Mouse (Mus musculus): Measurements from ENCODE around the gene Hist1h2an. TPM values are rescaled to one million over a fixed set of nuclear protein-coding genes. Genes with fewer than 3 reads are reported as not detected.

The Hist1h2an gene
- polyA plus RNA-seq (2017; shearing (Covaris generic)) = not detected

DNA sequence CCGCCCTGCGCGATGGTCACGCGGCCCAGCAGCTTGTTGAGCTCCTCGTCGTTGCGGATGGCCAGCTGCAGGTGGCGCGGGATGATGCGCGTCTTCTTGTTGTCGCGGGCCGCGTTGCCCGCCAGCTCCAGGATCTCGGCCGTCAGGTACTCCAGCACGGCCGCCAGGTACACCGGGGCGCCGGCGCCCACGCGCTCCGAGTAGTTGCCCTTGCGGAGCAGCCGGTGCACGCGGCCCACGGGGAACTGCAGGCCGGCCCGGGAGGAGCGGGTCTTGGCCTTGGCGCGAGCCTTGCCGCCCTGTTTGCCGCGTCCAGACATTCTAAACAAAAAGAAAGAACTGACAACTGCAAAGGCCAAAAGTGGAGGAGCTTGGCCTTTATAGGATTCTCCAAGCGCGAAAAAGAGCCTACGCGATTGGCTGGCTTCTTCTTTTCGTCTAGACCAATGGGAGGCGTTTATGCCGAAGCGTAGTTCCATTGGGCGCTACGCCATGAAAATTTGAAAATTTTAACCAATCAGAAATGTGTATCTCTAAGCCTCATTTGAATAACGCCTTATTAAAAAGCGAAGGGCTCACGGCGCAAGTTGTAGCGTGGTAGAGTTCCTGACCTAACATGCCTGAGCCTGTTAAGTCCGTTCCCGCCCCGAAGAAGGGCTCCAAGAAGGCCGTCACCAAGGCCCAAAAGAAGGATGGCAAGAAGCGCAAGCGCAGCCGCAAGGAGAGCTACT is at the start of gene Hist1h2an, which contains the start of gene Hist1h2bp:
Hist1h2an (minus strand) TSS at position 320 of the 731 bp plus-strand sequence.
Hist1h2bp (plus strand) TSS at position 563 of the 731 bp plus-strand sequence.

DNA sequence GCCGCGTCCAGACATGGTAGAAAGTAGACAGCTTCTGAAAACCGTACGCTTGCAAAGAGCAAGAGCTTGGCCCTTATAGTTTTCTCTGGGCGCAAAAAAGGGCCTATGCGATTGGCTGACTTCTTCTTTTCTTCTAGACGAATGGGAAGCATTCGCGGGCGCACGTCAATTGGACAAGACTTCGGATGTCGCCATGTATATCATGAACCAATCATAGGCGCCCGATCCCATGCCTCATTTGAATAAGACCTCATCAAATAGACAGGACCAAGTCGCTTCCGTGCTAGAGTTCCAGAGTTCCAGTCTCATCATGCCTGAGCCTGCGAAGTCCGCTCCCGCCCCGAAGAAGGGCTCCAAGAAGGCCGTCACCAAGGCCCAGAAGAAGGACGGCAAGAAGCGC is 46.4 kb upstream of the Hist1h2an start, which contains the start of the genes Hist1h2ap and Hist1h2br:
Hist1h2ap (minus strand) TSS at position 47 of the 400 bp plus-strand sequence.
Hist1h2br (plus strand) TSS at position 283 of the 400 bp plus-strand sequence.

DNA sequence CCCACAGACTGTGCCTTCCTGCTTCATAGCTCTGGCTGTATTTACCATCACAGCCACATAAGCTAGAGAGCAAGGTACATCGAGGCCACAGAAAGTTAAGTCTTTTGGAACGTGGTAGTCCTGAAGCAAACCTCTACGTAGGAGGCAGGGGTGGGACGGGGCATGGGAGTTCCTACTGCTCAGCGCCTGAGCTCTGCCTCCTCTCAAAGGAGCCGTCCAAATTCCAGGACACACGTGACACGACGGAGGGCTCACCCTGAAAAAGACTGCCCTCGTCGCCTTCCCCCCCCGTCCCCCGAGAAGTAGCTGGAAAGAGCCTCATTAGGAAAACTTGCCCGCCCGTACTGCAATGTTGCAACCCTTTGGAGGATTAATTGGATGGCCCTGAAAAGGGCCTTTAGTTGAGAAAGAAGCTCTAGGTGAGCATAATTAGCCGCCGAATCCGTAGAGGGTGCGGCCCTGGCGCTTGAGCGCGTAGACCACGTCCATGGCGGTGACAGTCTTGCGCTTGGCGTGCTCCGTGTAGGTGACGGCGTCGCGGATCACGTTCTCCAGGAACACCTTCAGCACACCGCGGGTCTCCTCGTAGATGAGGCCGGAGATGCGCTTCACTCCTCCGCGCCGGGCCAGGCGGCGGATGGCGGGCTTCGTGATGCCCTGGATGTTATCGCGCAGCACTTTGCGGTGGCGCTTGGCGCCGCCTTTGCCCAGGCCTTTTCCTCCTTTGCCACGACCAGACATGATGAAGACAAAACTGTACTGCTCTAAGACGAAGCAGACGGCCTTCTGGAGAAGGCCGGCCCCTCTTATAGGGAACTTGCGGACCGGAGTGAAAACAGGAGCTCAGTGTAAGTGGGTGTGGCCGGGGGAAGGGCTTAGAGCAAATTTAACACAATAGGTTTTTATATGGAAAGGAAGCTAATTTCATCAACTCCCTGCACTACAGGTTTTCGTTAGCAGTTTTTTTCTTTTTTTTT is 44.7 kb upstream of the Hist1h2an start, which contains the start of gene Hist1h4n:
Hist1h4n (minus strand) TSS at position 779 of the 977 bp plus-strand sequence.

DNA sequence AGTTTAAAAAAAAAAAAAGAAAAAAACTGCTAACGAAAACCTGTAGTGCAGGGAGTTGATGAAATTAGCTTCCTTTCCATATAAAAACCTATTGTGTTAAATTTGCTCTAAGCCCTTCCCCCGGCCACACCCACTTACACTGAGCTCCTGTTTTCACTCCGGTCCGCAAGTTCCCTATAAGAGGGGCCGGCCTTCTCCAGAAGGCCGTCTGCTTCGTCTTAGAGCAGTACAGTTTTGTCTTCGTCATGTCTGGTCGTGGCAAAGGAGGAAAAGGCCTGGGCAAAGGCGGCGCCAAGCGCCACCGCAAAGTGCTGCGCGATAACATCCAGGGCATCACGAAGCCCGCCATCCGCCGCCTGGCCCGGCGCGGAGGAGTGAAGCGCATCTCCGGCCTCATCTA is 24.5 kb upstream of the Hist1h2an start, which contains the start of gene Hist1h4m:
Hist1h4m (plus strand) TSS at position 208 of the 400 bp plus-strand sequence.

DNA sequence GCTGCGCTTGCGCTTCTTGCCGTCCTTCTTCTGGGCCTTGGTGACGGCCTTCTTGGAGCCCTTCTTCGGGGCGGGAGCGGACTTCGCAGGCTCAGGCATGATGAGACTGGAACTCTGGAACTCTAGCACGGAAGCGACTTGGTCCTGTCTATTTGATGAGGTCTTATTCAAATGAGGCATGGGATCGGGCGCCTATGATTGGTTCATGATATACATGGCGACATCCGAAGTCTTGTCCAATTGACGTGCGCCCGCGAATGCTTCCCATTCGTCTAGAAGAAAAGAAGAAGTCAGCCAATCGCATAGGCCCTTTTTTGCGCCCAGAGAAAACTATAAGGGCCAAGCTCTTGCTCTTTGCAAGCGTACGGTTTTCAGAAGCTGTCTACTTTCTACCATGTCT is 23.1 kb upstream of the Hist1h2an start, which contains the start of the genes Hist1h2bq and Hist1h2ao:
Hist1h2bq (minus strand) TSS at position 125 of the 400 bp plus-strand sequence.
Hist1h2ao (plus strand) TSS at position 393 of the 400 bp plus-strand sequence.

DNA sequence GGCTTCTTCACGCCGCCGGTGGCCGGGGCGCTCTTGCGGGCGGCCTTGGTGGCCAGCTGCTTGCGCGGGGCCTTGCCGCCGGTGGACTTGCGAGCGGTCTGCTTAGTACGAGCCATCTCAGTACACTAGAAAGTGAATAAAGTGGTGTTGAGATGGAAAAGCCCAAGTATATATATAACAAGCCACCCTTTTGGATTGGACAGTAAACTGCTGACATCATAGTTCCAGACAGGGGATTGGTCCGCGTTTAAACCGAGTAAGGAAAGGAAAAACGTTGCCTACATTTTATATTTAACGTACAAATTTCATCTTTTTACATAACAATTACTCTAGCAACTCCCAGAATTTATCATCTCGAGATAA is 3.8 kb downstream of the Hist1h2an start, which contains the start of gene Hist1h3i:
Hist1h3i (minus strand) TSS at position 116 of the 363 bp plus-strand sequence.

DNA sequence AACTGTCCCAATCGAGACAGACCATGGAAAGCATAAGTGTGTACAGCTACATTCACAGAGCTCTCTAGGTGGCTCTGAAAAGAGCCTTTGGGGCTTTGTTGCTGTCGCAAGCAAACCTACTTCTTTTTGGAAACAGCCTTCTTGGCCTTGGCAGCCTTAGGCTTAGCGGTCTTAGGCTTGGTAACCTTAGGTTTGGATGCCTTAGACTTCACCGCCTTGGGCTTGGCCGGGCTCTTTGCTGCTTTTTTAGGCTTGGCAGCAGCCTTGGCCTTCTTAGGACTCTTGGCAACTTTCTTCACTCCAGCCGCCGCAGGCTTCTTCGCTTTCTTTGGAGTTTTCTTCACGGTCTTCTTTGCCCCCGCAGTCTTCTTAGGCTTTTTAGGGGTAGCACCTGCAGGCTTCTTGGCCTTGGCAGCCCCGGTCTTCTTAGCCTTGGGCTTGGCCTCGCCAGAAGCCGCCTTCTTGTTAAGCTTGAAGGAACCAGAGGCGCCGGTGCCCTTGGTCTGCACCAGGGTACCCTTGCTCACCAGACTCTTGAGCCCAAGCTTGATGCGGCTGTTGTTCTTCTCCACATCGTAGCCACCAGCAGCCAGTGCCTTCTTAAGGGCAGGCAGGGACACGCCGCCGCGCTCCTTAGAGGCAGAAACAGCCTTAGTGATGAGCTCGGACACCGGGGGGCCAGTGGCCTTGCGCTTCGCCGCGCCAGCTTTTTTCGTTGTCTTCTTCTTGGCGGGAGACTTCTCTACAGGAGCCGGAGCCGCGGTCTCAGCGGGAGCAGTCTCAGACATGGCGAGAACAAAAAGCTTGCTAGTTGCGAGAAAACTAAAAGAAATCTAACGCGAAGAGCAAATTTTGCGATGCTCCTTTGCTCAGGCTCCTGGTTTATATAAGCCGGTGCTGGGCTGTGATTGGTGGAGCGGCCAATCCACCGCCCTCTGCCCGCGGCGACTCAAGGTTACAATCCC is 7.0 kb downstream of the Hist1h2an start, which contains the start of gene Hist1h1b:
Hist1h1b (minus strand) TSS at position 859 of the 965 bp plus-strand sequence.

DNA sequence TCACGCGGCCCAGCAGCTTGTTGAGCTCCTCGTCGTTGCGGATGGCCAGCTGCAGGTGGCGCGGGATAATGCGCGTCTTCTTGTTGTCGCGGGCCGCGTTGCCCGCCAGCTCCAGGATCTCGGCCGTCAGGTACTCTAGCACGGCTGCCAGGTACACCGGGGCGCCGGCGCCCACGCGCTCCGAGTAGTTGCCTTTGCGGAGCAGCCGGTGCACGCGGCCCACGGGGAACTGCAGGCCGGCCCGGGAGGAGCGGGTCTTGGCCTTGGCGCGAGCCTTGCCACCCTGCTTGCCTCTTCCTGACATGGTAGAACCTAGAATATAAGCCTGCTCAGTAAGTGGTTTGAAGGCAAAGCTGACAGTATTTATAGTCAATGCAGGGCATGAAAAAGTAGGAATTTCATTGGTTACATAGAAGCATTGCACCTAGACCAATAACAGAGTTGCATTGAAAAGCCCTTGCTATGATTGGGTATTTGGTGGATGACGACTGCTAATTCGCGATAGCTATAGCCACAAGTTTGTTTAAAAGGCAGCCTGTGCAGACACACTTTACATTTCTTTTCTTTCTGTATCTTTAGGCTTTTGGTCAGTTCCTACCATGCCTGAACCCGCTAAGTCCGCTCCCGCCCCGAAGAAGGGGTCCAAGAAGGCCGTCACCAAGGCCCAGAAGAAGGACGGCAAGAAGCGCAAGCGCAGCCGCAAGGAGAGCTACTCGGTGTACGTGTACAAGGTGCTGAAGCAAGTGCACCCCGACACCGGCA is 33.3 kb downstream of the Hist1h2an start, which contains the start of the genes Hist1h2ak and Hist1h2bn:
Hist1h2ak (minus strand) TSS at position 304 of the 762 bp plus-strand sequence.
Hist1h2bn (plus strand) TSS at position 600 of the 762 bp plus-strand sequence.

DNA sequence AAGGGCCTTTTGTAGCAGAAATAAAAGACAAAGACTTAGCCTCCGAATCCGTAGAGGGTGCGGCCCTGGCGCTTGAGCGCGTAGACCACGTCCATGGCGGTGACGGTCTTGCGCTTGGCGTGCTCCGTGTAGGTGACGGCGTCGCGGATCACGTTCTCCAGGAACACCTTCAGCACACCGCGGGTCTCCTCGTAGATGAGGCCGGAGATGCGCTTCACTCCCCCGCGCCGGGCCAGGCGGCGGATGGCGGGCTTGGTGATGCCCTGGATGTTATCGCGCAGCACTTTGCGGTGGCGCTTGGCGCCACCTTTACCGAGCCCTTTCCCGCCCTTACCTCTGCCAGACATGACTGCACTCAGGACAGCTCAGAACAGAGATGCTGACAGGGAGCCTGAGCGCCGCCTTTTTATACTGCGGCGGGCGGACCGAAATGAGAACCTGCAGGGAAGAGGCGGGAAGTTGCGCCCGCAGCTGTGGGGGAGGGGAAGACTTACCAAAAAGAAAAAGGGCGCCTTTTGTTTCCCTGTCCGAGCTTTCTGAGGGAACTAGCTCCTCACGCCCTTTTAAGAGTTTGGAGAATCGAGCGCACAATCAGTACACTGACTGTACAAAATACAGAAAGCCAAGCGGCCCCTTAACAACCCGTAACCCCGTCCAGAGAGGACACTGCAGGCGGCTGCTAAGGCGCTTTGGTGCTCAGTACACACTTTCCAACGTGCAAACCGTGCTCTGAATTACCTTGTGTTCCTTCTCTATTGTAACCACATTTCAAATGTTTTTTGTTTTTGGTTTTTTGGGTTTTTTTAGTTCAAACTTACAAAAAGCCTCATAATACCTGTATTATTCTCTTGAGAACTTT is 36.6 kb downstream of the Hist1h2an start, which contains the start of gene Hist1h4k:
Hist1h4k (minus strand) TSS at position 347 of the 859 bp plus-strand sequence.

Other genes with a start within 250 kb of the Hist1h2an start
- not detected for gene Olfr1366, start 244.4 kb downstream of the Hist1h2an start, polyA plus RNA-seq (2017; shearing (Covaris generic))
- gene Olfr1535, start 227.3 kb downstream of the Hist1h2an start, polyA plus RNA-seq (2017; shearing (Covaris generic)) = 0.35 TPM
- gene Olfr1364, start 205.5 kb downstream of the Hist1h2an start, polyA plus RNA-seq (2017; shearing (Covaris generic)) = not detected
- not detected for gene Olfr1362, start 173.2 kb downstream of the Hist1h2an start, polyA plus RNA-seq (2017; shearing (Covaris generic))
- not detected for gene Olfr11, start 144.7 kb downstream of the Hist1h2an start, polyA plus RNA-seq (2017; shearing (Covaris generic))
- gene Olfr1361, start 123.8 kb downstream of the Hist1h2an start, polyA plus RNA-seq (2017; shearing (Covaris generic)) = not detected
- gene Olfr1360, start 109.8 kb downstream of the Hist1h2an start, polyA plus RNA-seq (2017; shearing (Covaris generic)) = 0.26 TPM
- not detected for gene Olfr1359, start 89.1 kb downstream of the Hist1h2an start, polyA plus RNA-seq (2017; shearing (Covaris generic))
- not detected for gene Hist1h2bl, start 71.1 kb downstream of the Hist1h2an start, polyA plus RNA-seq (2017; shearing (Covaris generic))
- gene Hist1h2ai, start 70.8 kb downstream of the Hist1h2an start, polyA plus RNA-seq (2017; shearing (Covaris generic)) = not detected
- gene Hist1h3h, start 69.6 kb downstream of the Hist1h2an start, polyA plus RNA-seq (2017; shearing (Covaris generic)) = 3.6 TPM
- not detected for gene Hist1h2bm, start 65.2 kb downstream of the Hist1h2an start, polyA plus RNA-seq (2017; shearing (Covaris generic))
- gene Hist1h4j, start 52.2 kb downstream of the Hist1h2an start, polyA plus RNA-seq (2017; shearing (Covaris generic)) = 0.93 TPM
- 15.4 TPM for gene Hist1h4k, start 36.7 kb downstream of the Hist1h2an start, polyA plus RNA-seq (2017; shearing (Covaris generic))
- gene Hist1h2ak, start 33.4 kb downstream of the Hist1h2an start, polyA plus RNA-seq (2017; shearing (Covaris generic)) = not detected
- gene Hist1h2bn, start 33.1 kb downstream of the Hist1h2an start, polyA plus RNA-seq (2017; shearing (Covaris generic)) = not detected
- gene Hist1h1b, start 6.6 kb downstream of the Hist1h2an start, polyA plus RNA-seq (2017; shearing (Covaris generic)) = not detected
- gene Hist1h3i, start 3.8 kb downstream of the Hist1h2an start, polyA plus RNA-seq (2017; shearing (Covaris generic)) = not detected
- gene Hist1h2bp, start 243 bp upstream of the Hist1h2an start, polyA plus RNA-seq (2017; shearing (Covaris generic)) = not detected
- gene Hist1h2bq, start 23.0 kb upstream of the Hist1h2an start, polyA plus RNA-seq (2017; shearing (Covaris generic)) = 4.2 TPM
- not detected for gene Hist1h2ao, start 23.2 kb upstream of the Hist1h2an start, polyA plus RNA-seq (2017; shearing (Covaris generic))
- gene Hist1h4m, start 24.5 kb upstream of the Hist1h2an start, polyA plus RNA-seq (2017; shearing (Covaris generic)) = not detected
- 20.0 TPM for gene Hist1h4n, start 45.0 kb upstream of the Hist1h2an start, polyA plus RNA-seq (2017; shearing (Covaris generic))
- 30.1 TPM for gene Hist1h2ap, start 46.3 kb upstream of the Hist1h2an start, polyA plus RNA-seq (2017; shearing (Covaris generic))
- gene Hist1h2br, start 46.5 kb upstream of the Hist1h2an start, polyA plus RNA-seq (2017; shearing (Covaris generic)) = 4.6 TPM
- gene Zfp184, start 157.9 kb upstream of the Hist1h2an start, polyA plus RNA-seq (2017; shearing (Covaris generic)) = 2.4 TPM
- gene Pom121l2, start 194.0 kb upstream of the Hist1h2an start, polyA plus RNA-seq (2017; shearing (Covaris generic)) = not detected
- 6.0 TPM for gene Prss16, start 222.5 kb upstream of the Hist1h2an start, polyA plus RNA-seq (2017; shearing (Covaris generic))
- gene Hist1h2ah, start 248.3 kb upstream of the Hist1h2an start, polyA plus RNA-seq (2017; shearing (Covaris generic)) = not detected
- not detected for gene Hist1h2bk, start 248.7 kb upstream of the Hist1h2an start, polyA plus RNA-seq (2017; shearing (Covaris generic))